In the genomic region with DNA sequence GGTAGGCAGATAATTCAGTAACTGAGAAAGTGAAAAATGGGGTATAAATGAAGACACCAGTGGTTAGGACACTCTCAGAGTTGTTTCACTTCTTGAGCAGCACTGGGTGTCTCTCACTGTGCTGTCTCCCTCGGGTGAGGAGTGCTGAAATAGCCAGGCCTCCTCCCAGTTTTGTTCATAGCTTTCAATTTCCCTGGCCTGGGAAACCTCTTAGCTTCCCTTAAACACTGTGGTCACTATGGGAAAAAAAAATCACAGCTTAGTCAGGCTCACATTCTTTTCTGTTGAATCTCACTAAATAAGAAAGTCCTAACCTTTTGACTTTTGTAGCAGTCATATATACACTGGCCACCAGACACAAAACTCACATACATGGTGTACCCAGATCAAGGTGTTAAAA, we compare ENCODE assay signal across 26 mouse cellular contexts. TPM values are rescaled to one million over a fixed set of nuclear protein-coding genes. Genes with fewer than 3 reads are reported as not detected.
A peak's percentile ranks its signal among the peaks of the same experiment; 100 is the strongest.
DNase-seq lines count a peak whose midpoint lies in the region; ATAC-seq lines count a peak whose summit lies in the region.
"Had no signal": no experiment of that assay in that cellular context is flagged by ENCODE, and none has a peak within 500 bp of the region (broad histone marks: within the 10 kb centered on the region; RNA-seq: fewer than 3 reads in every experiment).

TSS of gene Ifi205 (minus strand) at position 113 of the 400 bp plus-strand sequence.

- no peaks in the 10 kb centered on the region for H3K4me1 ChIP-seq in heart, embryonic 12.5 days (replicated peaks)
- H3K4me1 ChIP-seq: forebrain, embryonic 12.5 days; heart, embryonic 13.5 days; limb, embryonic 15.5 days; neural tube, embryonic 12.5 days had no signal

- WGBS in heart, embryonic 12.5 days, result 59% methylated on average over 1 of the region's 1 CpGs

- no peak within 1 kb of the TSS for H3K4me3 ChIP-seq in heart, embryonic 12.5 days
- H3K4me3 ChIP-seq: forebrain, embryonic 12.5 days; heart, embryonic 13.5 days; layer of hippocampus, adult 2 months; limb, embryonic 15.5 days; neural tube, embryonic 12.5 days had no signal

- H3K9ac ChIP-seq in heart, embryonic 12.5 days, result no peak within 1 kb of the TSS
- H3K9ac ChIP-seq: forebrain, embryonic 12.5 days; heart, embryonic 13.5 days; limb, embryonic 15.5 days; liver, postnatal 0 days; neural tube, embryonic 12.5 days had no signal

- H3K36me3 ChIP-seq in heart, embryonic 12.5 days, result no peaks in the 10 kb centered on the region
- H3K36me3 ChIP-seq: forebrain, embryonic 12.5 days; G1E; heart, embryonic 13.5 days; limb, embryonic 15.5 days; neural tube, embryonic 12.5 days had no signal

- no peaks in the 10 kb centered on the region for H3K27me3 ChIP-seq in heart, embryonic 12.5 days (replicated peaks)
- H3K27me3 ChIP-seq: forebrain, embryonic 12.5 days; heart, embryonic 13.5 days; limb, embryonic 15.5 days; neural tube, embryonic 12.5 days had no signal

- H3K9me3 ChIP-seq in heart, embryonic 12.5 days (replicated peaks), result no peaks in the 10 kb centered on the region
- H3K9me3 ChIP-seq: forebrain, embryonic 12.5 days; G1E; heart, embryonic 13.5 days; limb, embryonic 15.5 days; neural tube, embryonic 12.5 days had no signal

- ATAC-seq in heart, embryonic 12.5 days (ENCODE audit: insufficient number of reproducible peaks, low FRiP score), result no peak
- ATAC-seq in common myeloid progenitor, adult 5-6 weeks (replicated peaks; ENCODE audit: low read depth, poor library complexity, severe bottlenecking), result 0 out of 2 replicates have a peak, but pooled peaks have one; percentile 32
- ATAC-seq in megakaryocyte progenitor cell, adult 5-6 weeks (replicated peaks; ENCODE audit: poor library complexity), result 0 out of 2 replicates have a peak, but pooled peaks have one; percentile 20
- ATAC-seq: hindbrain, embryonic 16.5 days; liver, postnatal 0 days had no signal

- intact Hi-C loops in left cerebral cortex, postnatal 10 days (cut with DNase I), result no loop called here

- H3K27ac ChIP-seq in heart, embryonic 12.5 days (ENCODE audit: poor library complexity, severe bottlenecking), result no peak within 1 kb of the TSS
- H3K27ac ChIP-seq: forebrain, embryonic 12.5 days; heart, embryonic 13.5 days; layer of hippocampus, adult 2 months; limb, embryonic 15.5 days; neural tube, embryonic 12.5 days had no signal

- no peak within 1 kb of the TSS for H3K4me2 ChIP-seq in heart, embryonic 12.5 days
- H3K4me2 ChIP-seq: forebrain, embryonic 12.5 days; heart, embryonic 13.5 days; limb, embryonic 15.5 days; neural tube, embryonic 12.5 days had no signal

- peak; percentile 68 for DNase-seq in gastrocnemius, adult 18-20 months (ENCODE audit: low spot score)
- no peak for DNase-seq in gastrocnemius, postnatal 10 days
- peak; percentile 68 to 71 for DNase-seq in heart, adult 9 months (ENCODE audit: low spot score in 2 of 2)
- DNase-seq in left cerebral cortex, postnatal 10 days (ENCODE audit: extremely low spot score in 1 of 2, low spot score in 2 of 2), result no peak
- DNase-seq in frontal cortex, postnatal 14 days (ENCODE audit: low spot score in 2 of 2), result no peak
- DNase-seq: adrenal gland, postnatal 14 days; cerebellum, adult 11 months; cerebellum, postnatal 10 days; kidney, adult 11 months; kidney, postnatal 10 days; layer of hippocampus, postnatal 36 days; liver, postnatal 0 days; lung, postnatal 10 days; right cerebral cortex, adult 18-20 months had no signal

RNA-seq across cellular contexts. Expression of gene Ifi205, which starts in this region (rescaled TPM):
- total RNA-seq in gastrocnemius, adult 18-20 months (2021), result 10 to 100 TPM in 1 of 2 experiments, 1 to 10 TPM in 1; 7.5 to 17.1 TPM
- total RNA-seq in gastrocnemius, postnatal 10 days (2021), result 1 to 10 TPM; 1.7 to 2.3 TPM
- polyA plus RNA-seq in heart, embryonic 12.5 days (2016; fragmentation: Nextera tagmentation; extraction: Ambion mirVana), result 2.4 and 2.9 TPM in 2 replicates
- 2.3 and 3.5 TPM in 2 replicates for total RNA-seq in common myeloid progenitor, adult 5-6 weeks (2017)
- 5.5 and 7.7 TPM in 2 replicates for total RNA-seq in megakaryocyte progenitor cell, adult 5-6 weeks (2015)
- total RNA-seq in megakaryocyte progenitor cell, adult 5-6 weeks (2017), result 1.8 and 6.5 TPM in 2 replicates
- total RNA-seq in left cerebral cortex, postnatal 10 days (2021), result not detected
- total RNA-seq: layer of hippocampus, postnatal 36 days; left cerebral cortex, postnatal 36 days had no signal
- polyA plus RNA-seq: brain, embryonic 14.5 days; forebrain, embryonic 12.5 days; G1E; hindbrain, embryonic 16.5 days; neural tube, embryonic 12.5 days had no signal

Comparison
In these comparisons a context has a peak if more than half of its experiments do, and no peak if none do; other contexts are left out.
1. DNase-seq: peak in gastrocnemius, adult 18-20 months (single experiment) and heart, adult 9 months (2 of 2); none in gastrocnemius, postnatal 10 days (single experiment), left cerebral cortex, postnatal 10 days (0 of 2) and frontal cortex, postnatal 14 days (0 of 2).